10 mouse cellular contexts compared by ENCODE assay signal in the genomic region with DNA sequence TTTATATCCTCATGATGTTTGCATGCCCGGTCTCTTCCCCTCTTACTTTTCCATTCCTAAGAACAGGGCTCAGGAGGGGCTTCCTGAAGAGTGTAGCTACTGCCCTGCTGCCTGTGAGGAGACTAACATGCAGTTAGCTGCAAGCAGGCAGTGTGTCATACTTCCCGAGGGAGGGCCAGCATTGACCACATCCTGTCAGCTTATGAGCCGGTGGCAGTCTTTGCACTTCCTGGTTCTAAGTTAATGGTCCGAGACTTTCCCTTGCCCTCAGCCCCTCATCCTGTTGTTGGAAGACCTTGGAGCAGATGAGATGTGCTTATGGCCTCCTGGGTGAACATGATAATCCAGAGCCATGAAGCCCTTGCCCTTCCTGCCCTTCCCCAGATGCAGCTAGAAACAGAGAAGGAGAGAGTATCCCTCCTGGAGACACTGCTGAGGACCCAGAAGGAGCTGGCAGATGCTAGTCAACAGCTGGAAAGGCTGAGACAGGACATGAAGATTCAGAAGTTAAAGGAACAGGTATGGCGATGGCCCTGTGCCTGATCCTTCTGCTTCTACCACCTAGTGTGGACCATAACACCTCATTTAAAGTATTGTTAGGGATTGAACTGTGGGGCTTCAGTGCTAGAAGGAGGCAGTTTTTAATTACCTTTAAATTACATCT. TPM values are rescaled to one million over a fixed set of nuclear protein-coding genes. Genes with fewer than 3 reads are reported as not detected.
DNase-seq lines count a peak whose midpoint lies in the region; ATAC-seq lines count a peak whose summit lies in the region.
"Had no signal": no experiment of that assay in that cellular context is flagged by ENCODE, and none has a peak within 500 bp of the region (broad histone marks: within the 10 kb centered on the region; RNA-seq: fewer than 3 reads in every experiment).

No protein-coding gene starts in this region.

- no peak overlapping the region for H3K4me3 ChIP-seq in heart, embryonic 11.5 days (ENCODE audit: low read depth, low read length)

- H3K9ac ChIP-seq in heart, embryonic 11.5 days (ENCODE audit: low read depth, low read length), result no peak overlapping the region

- H3K4me2 ChIP-seq in heart, embryonic 11.5 days, result no peak overlapping the region

- H3K9me3 ChIP-seq in heart, embryonic 11.5 days (replicated peaks; ENCODE audit: control insufficient read depth, low read length), result no peaks in the 10 kb centered on the region

- peak; percentile 98 for DNase-seq in heart, adult 11 months
- DNase-seq in kidney, adult 11 months, result peak; percentile 23
- DNase-seq in lung, postnatal 25 days (ENCODE audit: low spot score), result peak; percentile 53
- peak; percentile 58 to 74 for DNase-seq in thymus, postnatal 36 days
- no peak for DNase-seq in retina, postnatal 1 day
- DNase-seq in gastrocnemius, postnatal 4 days (ENCODE audit: low spot score in 2 of 2), result no peak
- DNase-seq in Muller cell, postnatal 12 days (ENCODE audit: inconsistent ontology term), result no peak

- ATAC-seq in heart, embryonic 11.5 days (replicated peaks; ENCODE audit: insufficient number of reproducible peaks, low FRiP score, low TSS enrichment), result no peak

- H3K27ac ChIP-seq in heart, embryonic 11.5 days (ENCODE audit: low read depth, low read length), result no peak overlapping the region

- peaks cover 42% of the 10 kb centered on the region for H3K36me3 ChIP-seq in heart, embryonic 11.5 days (ENCODE audit: control insufficient read depth, insufficient read depth, low read length)

- H3K27me3 ChIP-seq in heart, embryonic 11.5 days (ENCODE audit: control insufficient read depth, insufficient read depth, low read length), result no peaks in the 10 kb centered on the region

- no peaks in the 10 kb centered on the region for H3K4me1 ChIP-seq in heart, embryonic 11.5 days (ENCODE audit: control insufficient read depth, insufficient read depth, low read length)

- 73% methylated on average over 5 of the region's 5 CpGs for WGBS in heart, embryonic 11.5 days (ENCODE audit: insufficient replicate concordance)

RNA-seq across cellular contexts. Expression of gene Cep250, which starts 23.2 kb away (rescaled TPM):
- 6.4 and 12.3 TPM in 2 replicates for polyA plus RNA-seq in heart, embryonic 11.5 days (2014; fragmentation: Nextera tagmentation; extraction: Ambion mirVana)
- total RNA-seq in gastrocnemius, postnatal 4 days (2021), result 10 to 100 TPM; 19.0 to 22.7 TPM

RNA-seq across cellular contexts. Expression of gene 6430550D23Rik, which starts 28.3 kb away (rescaled TPM):
- polyA plus RNA-seq in heart, embryonic 11.5 days (2014; fragmentation: Nextera tagmentation; extraction: Ambion mirVana), result 0.80 and 1.1 TPM in 2 replicates
- total RNA-seq in gastrocnemius, postnatal 4 days (2021), result under 1 TPM; 0.23 to 0.59 TPM

RNA-seq across cellular contexts. Expression of gene Ergic3, which starts 28.4 kb away (rescaled TPM):
- polyA plus RNA-seq in heart, embryonic 11.5 days (2014; fragmentation: Nextera tagmentation; extraction: Ambion mirVana), result 170 and 184 TPM in 2 replicates
- 10 to 100 TPM; 92.9 to 98.5 TPM for total RNA-seq in gastrocnemius, postnatal 4 days (2021)

RNA-seq across cellular contexts. Expression of gene Gdf5, which starts 34.3 kb away (rescaled TPM):
- 0.36 and 0.63 TPM in 2 replicates for polyA plus RNA-seq in heart, embryonic 11.5 days (2014; fragmentation: Nextera tagmentation; extraction: Ambion mirVana)
- total RNA-seq in gastrocnemius, postnatal 4 days (2021), result under 1 TPM; 0.10 to 0.15 TPM

RNA-seq across cellular contexts. Expression of gene Gm15557, which starts 38.9 kb away (rescaled TPM):
- not detected in 2 replicates for polyA plus RNA-seq in heart, embryonic 11.5 days (2014; fragmentation: Nextera tagmentation; extraction: Ambion mirVana)
- total RNA-seq in gastrocnemius, postnatal 4 days (2021), result not detected
- total RNA-seq: ES-E14 had no signal
- polyA plus RNA-seq: stomach, embryonic 14.5 days had no signal

Comparison
In these comparisons a context has a peak if more than half of its experiments do, and no peak if none do; other contexts are left out.
1. DNase-seq: peak in heart, adult 11 months (single experiment), kidney, adult 11 months (single experiment), lung, postnatal 25 days (single experiment) and thymus, postnatal 36 days (2 of 2); none in retina, postnatal 1 day (single experiment), gastrocnemius, postnatal 4 days (0 of 2) and Muller cell, postnatal 12 days (single experiment).